Mouse (Mus musculus) lung, embryonic 14.5 days (tissue): ENCODE measurements around the gene Foxg1. TPM values are rescaled to one million over a fixed set of nuclear protein-coding genes. Genes with fewer than 3 reads are reported as not detected.

ENCODE experiments used
- ATAC-seq: fragments of 200-750 bp; cut with Nextera tagmentation; 2 replicates; pipeline ENCODE4 v1.8.0; 2017; ENCODE audit warnings: mild to moderate bottlenecking, moderate TSS enrichment, moderate library complexity; ENCODE audit not compliant: insufficient read depth
- DNase-seq: peaks from one replicate; pipeline ENCODE4 v3.0.0-alpha.2; 2015
- H3K27ac ChIP-seq: fragments of 300-500 bp; sonication (generic); 2 replicates; pipeline ENCODE4 v1.5.1; 2014; ENCODE audit warnings: low read depth, mild to moderate bottlenecking, moderate library complexity
- H3K27me3 ChIP-seq: fragments of 300-500 bp; sonication (generic); 2 replicates; pipeline ENCODE4 v1.6.1; 2014; ENCODE audit warnings: low read length, control low read depth; ENCODE audit not compliant: insufficient read depth
- H3K36me3 ChIP-seq: fragments of 300-500 bp; sonication (generic); 2 replicates; pipeline ENCODE4 v1.6.1; 2014; ENCODE audit warnings: control low read depth; ENCODE audit not compliant: insufficient read depth
- H3K4me1 ChIP-seq: fragments of 300-500 bp; sonication (generic); 2 replicates; pipeline ENCODE4 v1.6.1; 2014; ENCODE audit warnings: antibody characterized with exemption, control low read depth; ENCODE audit not compliant: insufficient read depth
- H3K4me2 ChIP-seq: fragments of 300-500 bp; sonication (generic); 2 replicates; pipeline ENCODE4 v1.6.1; 2014; ENCODE audit warnings: mild to moderate bottlenecking
- H3K4me3 ChIP-seq: fragments of 300-500 bp; sonication (generic); 2 replicates; pipeline ENCODE4 v1.5.1; 2014; ENCODE audit warnings: low read depth, low read length
- H3K9ac ChIP-seq: fragments of 300-500 bp; sonication (generic); 2 replicates; pipeline ENCODE4 v1.6.1; 2014
- H3K9me3 ChIP-seq: fragments of 300-500 bp; sonication (generic); 2 replicates; pipeline ENCODE4 v1.6.1; 2016; ENCODE audit warnings: low read depth, low read length, control low read depth
- CTCF ChIP-seq: IDR thresholded peaks from 2 replicates; pipeline ENCODE4 v1.5.1; 2016; ENCODE audit warnings: antibody characterized with exemption, low read depth
- WGBS: fragments of 180-500 bp; shearing (Covaris S2); extraction: QIAGEN DNeasy Blood & Tissue Kit; methylation state at CpG from one replicate; pipeline ENCODE4 v1.1.7; 2014; 5-methylcytosine and 5-hydroxymethylcytosine counted together
- polyA plus RNA-seq: library from polyadenylated mRNA; unstranded; fragments of >200 nt; fragmentation: Nextera tagmentation; extraction: Ambion mirVana; gene quantifications from 2 replicates; pipeline ENCODE4 v1.2.1, GENCODE M21; 2014

The Foxg1 gene
- polyA plus RNA-seq, 1 experiment from 2014 or later, result 0.09 TPM

GRCm38 (mm10) chr12:49386081-49386805 is 3.8 kb downstream of the Foxg1 start:
- no peak overlapping the region for H3K9ac ChIP-seq
- DNase-seq (peak; percentile 12), ATAC-seq (no peak)
- H3K4me1 ChIP-seq, result peaks cover 4% of the 10 kb centered on the region; the same call in 1 of the 2 replicates
- no peak overlapping the region for H3K27ac ChIP-seq
- H3K4me2 ChIP-seq, result no peak overlapping the region
- 17% methylated on average over 10 of the region's 10 CpGs for WGBS
- no peaks in the 10 kb centered on the region for H3K9me3 ChIP-seq
- no peak overlapping the region; the same call in 1 of the 2 replicates for H3K4me3 ChIP-seq
- no peak for TF ChIP-seq CTCF
- H3K36me3 ChIP-seq, result no peaks in the 10 kb centered on the region
- H3K27me3 ChIP-seq, result peaks cover 85% of the 10 kb centered on the region

DNA sequence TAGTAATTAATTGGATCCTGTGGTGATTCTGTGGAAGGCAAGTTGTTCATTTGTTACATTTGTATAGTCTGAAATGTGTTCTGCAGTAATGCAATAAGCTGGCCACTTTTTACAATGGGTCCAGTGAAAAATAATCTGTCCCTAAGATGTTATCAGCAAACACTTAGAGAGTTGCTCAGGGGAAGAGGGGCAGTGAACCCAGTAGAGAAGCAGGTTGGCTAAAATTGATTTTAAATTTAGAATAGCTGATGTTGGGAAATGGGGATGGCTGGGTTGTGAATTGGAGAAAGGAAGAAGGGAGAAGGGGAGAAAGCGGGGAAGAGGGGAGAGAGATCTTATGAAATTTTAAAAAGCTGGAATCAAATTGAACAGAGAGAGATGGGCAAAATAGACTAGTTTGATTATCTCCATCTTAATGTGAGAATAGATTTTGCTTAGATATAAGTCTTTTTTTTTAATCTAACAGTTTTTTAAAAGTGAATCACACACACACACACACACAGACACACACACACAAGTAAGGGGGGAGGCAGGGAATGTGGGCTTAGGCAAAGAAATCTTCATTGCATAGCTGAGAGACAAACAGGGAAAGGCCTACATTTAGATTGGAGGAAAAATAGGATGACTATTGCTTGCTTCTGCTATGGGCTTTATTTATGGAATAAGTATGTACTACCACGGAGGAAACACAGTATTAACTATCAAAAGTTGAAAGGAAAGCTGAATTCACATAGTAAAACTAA is 5.6 kb downstream of the Foxg1 start:
- no peak for TF ChIP-seq CTCF
- no peak for ATAC-seq
- no peaks in the 10 kb centered on the region for H3K9me3 ChIP-seq
- H3K4me3 ChIP-seq, result no peak overlapping the region
- no peak overlapping the region for H3K4me2 ChIP-seq
- H3K36me3 ChIP-seq, result no peaks in the 10 kb centered on the region
- no peak overlapping the region for H3K9ac ChIP-seq
- no peak overlapping the region for H3K27ac ChIP-seq
- H3K27me3 ChIP-seq, result peaks cover 85% of the 10 kb centered on the region
- peaks cover 4% of the 10 kb centered on the region; the same call in 1 of the 2 replicates for H3K4me1 ChIP-seq
- no peak for DNase-seq
- 20% methylated on average over 2 of the region's 2 CpGs for WGBS

- DNase-seq (no peak), ATAC-seq (no peak)
- Histone ChIP-seq H3K4me2 (no peak overlapping the region), H3K4me3 (no peak overlapping the region), H3K9me3 (no peaks in the 10 kb centered on the region), H3K36me3 (no peaks in the 10 kb centered on the region), H3K4me1 (no peaks in the 10 kb centered on the region), H3K27ac (no peak overlapping the region), H3K9ac (no peak overlapping the region), H3K27me3 (peaks cover 82% of the 10 kb centered on the region)
- 7% methylated on average over 5 of the region's 5 CpGs for WGBS
- TF ChIP-seq CTCF, result no peak
Observed at GRCm38 (mm10) chr12:49389666-49390065, 7.2 kb downstream of the Foxg1 start.

GRCm38 (mm10) chr12:49390257-49390656 is 7.8 kb downstream of the Foxg1 start:
- WGBS, result 6% methylated on average over 13 of the region's 13 CpGs
- peaks cover 82% of the 10 kb centered on the region for H3K27me3 ChIP-seq
- no peak for DNase-seq
- H3K9ac ChIP-seq, result no peak overlapping the region
- H3K27ac ChIP-seq, result no peak overlapping the region
- H3K4me1 ChIP-seq, result no peaks in the 10 kb centered on the region
- no peaks in the 10 kb centered on the region for H3K36me3 ChIP-seq
- no peak overlapping the region for H3K4me2 ChIP-seq
- no peak for TF ChIP-seq CTCF
- no peaks in the 10 kb centered on the region for H3K9me3 ChIP-seq
- H3K4me3 ChIP-seq, result no peak overlapping the region
- no peak for ATAC-seq

DNA sequence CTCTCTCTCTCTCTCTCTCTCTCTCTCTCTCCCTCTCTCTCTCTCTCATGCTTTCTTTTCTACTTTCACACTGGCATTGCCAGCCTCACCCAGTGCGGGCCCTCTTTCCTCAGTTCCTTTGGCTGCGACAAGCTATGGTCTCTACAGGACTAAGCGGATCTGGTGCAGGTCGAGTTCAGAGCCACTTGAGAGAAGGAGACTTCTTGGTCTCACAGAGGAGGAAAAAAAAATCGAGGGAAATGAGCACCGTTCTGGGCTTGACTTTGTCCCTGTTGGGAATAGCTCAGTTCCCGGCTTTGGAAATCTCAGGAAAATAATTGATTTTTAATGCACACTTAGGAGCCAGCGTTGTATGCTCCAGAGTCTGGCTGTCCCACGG is 8.5 kb downstream of the Foxg1 start:
- no peaks in the 10 kb centered on the region for H3K9me3 ChIP-seq
- no peaks in the 10 kb centered on the region for H3K36me3 ChIP-seq
- no peak overlapping the region for H3K9ac ChIP-seq
- DNase-seq (no peak), ATAC-seq (no peak)
- peak overlapping the region; percentile 18 for H3K4me3 ChIP-seq
- H3K4me1 ChIP-seq, result no peaks in the 10 kb centered on the region
- peaks cover 80% of the 10 kb centered on the region for H3K27me3 ChIP-seq
- no peak overlapping the region for H3K27ac ChIP-seq
- TF ChIP-seq CTCF, result no peak
- 3% methylated on average over 9 of the region's 9 CpGs for WGBS
- H3K4me2 ChIP-seq, result peak overlapping the region; percentile 46

DNA sequence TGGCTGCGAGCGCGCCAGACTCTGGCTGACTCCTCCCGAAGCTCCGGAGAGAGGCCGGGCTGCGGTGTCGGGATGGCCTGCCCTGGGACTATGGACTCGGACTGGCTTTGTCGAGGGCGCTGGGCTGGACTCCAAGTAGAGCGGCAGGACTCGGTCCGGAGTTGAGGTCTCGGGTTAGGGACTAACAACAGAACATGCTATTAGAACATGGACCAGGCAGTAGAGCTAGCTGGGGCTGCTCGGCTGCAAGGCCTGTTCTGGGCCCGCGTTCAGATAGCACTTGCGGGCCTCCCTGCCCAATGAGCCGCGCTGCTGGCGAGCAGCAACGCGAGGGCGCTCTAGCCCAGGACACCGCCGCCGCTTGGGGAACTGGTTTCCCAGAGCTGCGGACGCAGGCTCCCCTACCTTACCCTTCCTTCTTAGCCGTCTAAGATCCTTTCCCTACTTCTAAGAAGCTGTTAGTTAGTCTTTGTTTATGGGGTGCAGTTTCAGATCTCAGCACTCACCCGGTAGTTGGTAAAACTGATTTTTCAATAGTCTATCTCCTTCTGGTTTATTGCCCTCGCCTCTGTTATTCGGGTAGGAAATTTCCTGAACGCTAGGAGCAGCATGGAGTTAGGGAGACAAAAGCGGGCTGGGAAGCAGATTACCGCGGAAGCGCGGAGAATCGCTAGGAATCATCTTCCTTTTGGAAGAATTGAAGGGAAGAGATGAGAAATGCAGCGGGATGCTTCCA is 9.0 kb downstream of the Foxg1 start:
- Histone ChIP-seq H3K36me3 (no peaks in the 10 kb centered on the region), H3K9ac (no peak overlapping the region), H3K4me1 (no peaks in the 10 kb centered on the region), H3K27me3 (peaks cover 77% of the 10 kb centered on the region), H3K4me2 (peak overlapping the region; percentile 46), H3K9me3 (no peaks in the 10 kb centered on the region), H3K4me3 (peak overlapping the region; percentile 18), H3K27ac (no peak overlapping the region)
- DNase-seq (peak; percentile 85), ATAC-seq (peak; percentile 95)
- peak; percentile 67 for TF ChIP-seq CTCF
- WGBS, result 1% methylated on average over 42 of the region's 42 CpGs

DNA sequence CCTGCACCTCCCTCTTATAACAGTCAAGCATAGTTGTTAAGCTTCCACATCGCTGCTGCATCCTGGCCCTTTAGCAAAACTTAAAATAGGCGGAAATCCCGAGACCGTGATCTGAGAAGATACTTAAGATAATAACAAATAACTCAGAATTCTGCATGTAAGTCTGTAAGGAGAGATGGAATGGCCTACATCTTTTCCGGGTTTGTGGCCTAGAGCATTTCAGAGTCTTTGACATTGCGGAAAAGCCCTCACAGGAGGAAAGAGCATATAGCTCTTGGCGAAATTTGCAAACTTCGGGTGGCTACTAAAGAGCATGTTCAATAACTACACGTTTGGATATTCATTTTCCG is 9.6 kb downstream of the Foxg1 start:
- Histone ChIP-seq H3K27ac (no peak overlapping the region), H3K9me3 (no peaks in the 10 kb centered on the region), H3K4me1 (no peaks in the 10 kb centered on the region), H3K27me3 (peaks cover 78% of the 10 kb centered on the region), H3K4me2 (peak overlapping the region; percentile 46; the same call in 1 of the 2 replicates), H3K9ac (no peak overlapping the region), H3K36me3 (no peaks in the 10 kb centered on the region), H3K4me3 (peak overlapping the region; percentile 18; the same call in 1 of the 2 replicates)
- DNase-seq (no peak), ATAC-seq (no peak)
- TF ChIP-seq CTCF, result no peak
- 4% methylated on average over 10 of the region's 10 CpGs for WGBS
